Mouse (Mus musculus) E14TG2a.4 (cell line): ENCODE data around the gene Ptpn13.

Experiments
- CTCF ChIP-seq: conservative IDR thresholded peaks from 2 replicates; pipeline ENCODE4 v1.5.1; 2014; ENCODE audit warnings: low read length
- NANOG ChIP-seq: IDR thresholded peaks from 2 replicates; pipeline ENCODE4 v1.6.1; 2014; ENCODE audit warnings: borderline replicate concordance, low read length, mixed read lengths

DNA sequence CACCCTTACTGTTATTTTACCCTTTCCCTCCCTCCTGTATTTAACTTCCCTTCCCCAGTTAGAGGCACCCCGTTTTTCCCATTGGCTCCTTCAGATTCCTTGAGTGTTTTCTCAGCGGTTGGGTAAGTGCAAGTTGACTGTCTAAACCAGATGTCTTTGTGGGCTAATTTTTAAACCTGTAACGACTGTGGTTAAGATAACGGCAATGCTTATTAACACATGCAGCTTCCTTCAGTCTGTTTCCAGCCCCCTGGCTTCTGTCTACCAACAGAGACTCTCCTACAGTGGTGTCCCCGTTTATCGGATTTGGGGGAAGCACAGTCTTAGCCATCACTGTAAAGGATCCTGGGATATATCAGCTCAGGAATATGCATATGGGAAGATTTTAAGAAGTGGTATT is 35.9 kb downstream of the Ptpn13 start:
- no peak for TF ChIP-seq CTCF
- no peak for TF ChIP-seq NANOG
